Mouse (Mus musculus): ENCODE measurements around the gene F3.

GRCm38 (mm10) chr3:121715741-121716459, 7.4 kb upstream of the F3 start:
- TF ChIP-seq MAX (IDR thresholded peaks at IDR 0.05) (no peak), CTCF (IDR thresholded peaks at IDR 0.05; ENCODE audit: control insufficient read depth, insufficient read depth, insufficient read length) (no peak), MYOD1 (IDR thresholded peaks at IDR 0.05; ENCODE audit: control insufficient read depth, insufficient read length, low read depth) (no peak), USF1 (IDR thresholded peaks at IDR 0.05; ENCODE audit: low read depth) (no peak), MYOG (IDR thresholded peaks at IDR 0.05; ENCODE audit: control insufficient read depth, extremely low read depth, insufficient read length) (no peak)
